Mouse (Mus musculus): ENCODE measurements around the gene Lgr5.

DNA sequence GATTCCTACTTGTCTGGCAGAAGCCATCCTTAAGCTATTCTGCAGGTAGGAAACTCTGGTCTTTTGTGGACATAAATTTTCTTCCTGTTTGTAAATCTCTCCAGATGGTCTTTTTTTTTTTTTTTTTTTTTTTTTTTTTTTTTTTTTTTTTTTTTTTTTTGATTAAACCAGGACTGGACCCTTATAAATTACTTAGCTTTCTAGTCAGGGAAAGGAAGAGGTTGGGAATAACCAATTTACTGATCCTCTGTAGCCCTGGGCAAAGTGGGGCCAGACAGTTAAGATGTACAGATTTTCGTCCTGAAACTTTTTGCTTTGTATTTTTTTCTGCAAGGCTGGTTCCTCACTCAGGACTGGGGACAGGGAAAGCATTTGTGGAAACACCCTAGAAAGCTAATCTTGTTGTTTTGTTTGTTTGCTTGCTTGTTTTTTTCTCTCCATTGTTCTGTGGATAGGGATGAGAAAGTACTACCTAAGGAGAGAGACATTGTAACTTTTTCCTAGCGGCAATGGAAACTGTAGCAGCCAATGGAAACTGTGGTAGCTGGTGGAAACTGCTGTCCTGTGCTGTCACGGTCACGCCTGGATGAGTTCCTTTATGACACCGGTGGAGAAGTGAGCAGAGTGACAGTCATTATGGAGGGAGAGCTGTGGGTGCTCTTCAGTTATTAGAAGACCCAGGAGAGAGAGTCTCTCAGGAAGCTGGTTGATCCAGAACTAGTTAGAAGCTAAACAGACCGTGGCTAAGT lies 114.2 kb downstream of the Lgr5 start:
- no peak for TF ChIP-seq POLR2A (IDR thresholded peaks at IDR 0.05; ENCODE audit: control insufficient read depth, low read depth, low read length)
- no peak for TF ChIP-seq CTCF (IDR thresholded peaks at IDR 0.05; ENCODE audit: control insufficient read depth, insufficient read depth, insufficient replicate concordance, low read depth, low read length)
